Mouse (Mus musculus): ENCODE data around the gene Rexo4.

Rexo4 gene

GRCm38 (mm10) chr2:26943253-26943652 lies 20.9 kb downstream of the Rexo4 start:
- DNase-seq (ENCODE audit: low read depth, low spot score): no peak

GRCm38 (mm10) chr2:26941539-26941938 lies 22.6 kb downstream of the Rexo4 start:
- no peak for DNase-seq (ENCODE audit: low read depth, low spot score)

- no peak for DNase-seq (ENCODE audit: low read depth, low spot score)
Observed at GRCm38 (mm10) chr2:26936425-26936824, 27.8 kb downstream of the Rexo4 start.

GRCm38 (mm10) chr2:26935286-26935685 lies 28.9 kb downstream of the Rexo4 start:
- peak; percentile 42 for DNase-seq (ENCODE audit: low read depth, low spot score)

- peak; percentile 84 for DNase-seq (ENCODE audit: low read depth, low spot score)
Observed at GRCm38 (mm10) chr2:26933304-26934055, 30.7 kb downstream of the Rexo4 start, which contains the start of the genes Surf4 and Stkld1. Gene Surf4, minus strand, starts transcription at chr2:26933928. Gene Stkld1, plus strand, starts transcription at chr2:26934047.

- peak; percentile 34 for DNase-seq (ENCODE audit: low read depth, low spot score)
Observed at GRCm38 (mm10) chr2:26932473-26933303, 31.5 kb downstream of the Rexo4 start.

- peak; percentile 80 for DNase-seq (ENCODE audit: low read depth, low spot score)
Observed at GRCm38 (mm10) chr2:26930390-26930789, 33.8 kb downstream of the Rexo4 start.

- DNase-seq (ENCODE audit: low read depth, low spot score): no peak
Observed at GRCm38 (mm10) chr2:26927745-26928476, 36.3 kb downstream of the Rexo4 start.

- DNase-seq (ENCODE audit: low read depth, low spot score): no peak
Observed at GRCm38 (mm10) chr2:26921784-26922183, 42.4 kb downstream of the Rexo4 start.

GRCm38 (mm10) chr2:26920190-26920855 lies 43.9 kb downstream of the Rexo4 start:
- DNase-seq (ENCODE audit: low read depth, low spot score): no peak

GRCm38 (mm10) chr2:26919684-26920083 lies 44.5 kb downstream of the Rexo4 start:
- no peak for DNase-seq (ENCODE audit: low read depth, low spot score)

GRCm38 (mm10) chr2:26916738-26917137 lies 47.4 kb downstream of the Rexo4 start:
- no peak for DNase-seq (ENCODE audit: low read depth, low spot score)

- DNase-seq (ENCODE audit: low read depth, low spot score): peak; percentile 91
Observed at GRCm38 (mm10) chr2:26915927-26916728, 48.1 kb downstream of the Rexo4 start, which contains the start of the genes Surf2 and Surf1. Gene Surf2, plus strand, starts transcription at chr2:26916367. Gene Surf1, minus strand, starts transcription at chr2:26916530.

- DNase-seq (ENCODE audit: low read depth, low spot score): no peak
Observed at GRCm38 (mm10) chr2:26914148-26914941, 49.8 kb downstream of the Rexo4 start.

- no peak for DNase-seq (ENCODE audit: low read depth, low spot score)
Observed at GRCm38 (mm10) chr2:26913416-26914147, 50.6 kb downstream of the Rexo4 start.

- no peak for DNase-seq (ENCODE audit: low read depth, low spot score)
Observed at GRCm38 (mm10) chr2:26912253-26912770, 51.9 kb downstream of the Rexo4 start.

- DNase-seq (ENCODE audit: low read depth, low spot score): peak; percentile 57
Observed at GRCm38 (mm10) chr2:26910994-26911765, 53.0 kb downstream of the Rexo4 start.
